Mouse (Mus musculus): ENCODE measurements around the gene Tmem121b. TPM values are rescaled to one million over a fixed set of nuclear protein-coding genes. Genes with fewer than 3 reads are reported as not detected.

Gene Tmem121b
- polyA plus RNA-seq, 1 experiment from 2014 or later, result 0.07 TPM

DNA sequence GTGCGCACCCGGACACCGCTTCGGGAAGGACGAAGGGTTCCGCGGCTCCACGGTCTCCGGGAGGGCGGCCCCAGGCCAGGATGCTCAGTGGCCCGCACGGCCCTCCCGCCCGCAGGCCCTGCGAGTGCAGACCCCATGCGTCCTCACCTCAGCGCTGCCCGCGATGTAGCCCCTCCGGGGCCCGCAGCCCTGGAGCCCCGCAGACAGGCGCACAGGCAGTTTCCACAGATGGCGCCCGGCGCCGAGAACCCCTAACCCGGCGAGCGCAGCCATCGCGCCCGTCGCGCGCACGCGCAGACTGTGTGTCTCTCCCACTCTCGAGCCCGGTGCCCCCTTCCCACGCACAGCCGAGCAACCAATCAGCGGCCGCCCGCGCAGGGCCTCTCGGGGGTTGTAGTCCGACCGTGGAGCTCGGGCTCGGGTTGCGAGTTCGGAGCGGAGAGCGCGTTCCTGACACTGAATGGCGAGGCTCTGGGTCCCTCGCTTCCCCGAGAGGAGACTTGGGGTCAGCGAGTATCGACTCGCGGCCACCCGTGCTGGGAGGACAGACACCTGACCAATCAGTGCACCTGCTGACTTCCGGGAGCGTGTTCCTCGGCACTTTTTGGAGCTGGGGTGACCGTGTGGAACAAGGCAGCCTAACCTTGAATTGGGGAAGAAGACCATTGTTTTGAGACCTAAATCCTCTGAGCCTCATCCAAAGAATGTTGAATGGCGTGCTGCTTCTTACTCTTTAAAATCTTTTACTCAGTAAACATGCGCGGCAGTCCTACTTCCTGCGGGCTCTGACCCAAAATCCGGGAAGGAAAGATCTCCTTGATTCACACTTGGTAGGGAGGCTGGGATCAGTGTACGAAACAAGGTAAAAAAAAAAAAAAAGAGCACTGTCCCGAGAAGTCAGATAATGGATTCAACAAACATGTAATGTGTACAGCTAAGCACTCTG, 37.7 kb upstream of the Tmem121b start, which contains the start of gene Hdhd5:
Gene Hdhd5 (minus strand): TSS at position 300 of the 946 bp plus-strand sequence.
- Histone ChIP-seq H3K9me3 (ENCODE audit: control insufficient read depth, low read length) (no peaks in the 10 kb centered on the region), H3K27ac (replicated peaks in 1 of 2; ENCODE audit: control insufficient read depth in 1 of 2, insufficient read depth in 1 of 2, low read depth in 2 of 2, low read length in 2 of 2) (peak within 1 kb of the TSS; percentile 4 to 47; a peak in 2 of 4 replicates), H3K4me3 (ENCODE audit: control insufficient read depth in 1 of 2, insufficient read depth in 1 of 2, low read depth in 1 of 2, low read length in 2 of 2) (peak within 1 kb of the TSS; percentile 88 to 93), H3K4me1 (ENCODE audit: control insufficient read depth in 2 of 2, insufficient read depth in 2 of 2, low read length in 2 of 2) (peaks cover 2 to 8% of the 10 kb centered on the region in 2 experiments; a peak in 3 of 4 replicates), H3K9ac (ENCODE audit: low read length) (peak within 1 kb of the TSS; percentile 93), H3K36me3 (ENCODE audit: control insufficient read depth, insufficient read depth, low read length) (no peaks in the 10 kb centered on the region), H3K4me2 (ENCODE audit: low read length) (peak within 1 kb of the TSS; percentile 84), H3K27me3 (ENCODE audit: control insufficient read depth, insufficient read depth, low read length) (no peaks in the 10 kb centered on the region)
- peak; percentile 96 for ATAC-seq (ENCODE audit: insufficient number of reproducible peaks, insufficient read depth, low FRiP score, low read depth)
- WGBS, result under 1% methylated on average over 74 of the region's 75 CpGs

DNA sequence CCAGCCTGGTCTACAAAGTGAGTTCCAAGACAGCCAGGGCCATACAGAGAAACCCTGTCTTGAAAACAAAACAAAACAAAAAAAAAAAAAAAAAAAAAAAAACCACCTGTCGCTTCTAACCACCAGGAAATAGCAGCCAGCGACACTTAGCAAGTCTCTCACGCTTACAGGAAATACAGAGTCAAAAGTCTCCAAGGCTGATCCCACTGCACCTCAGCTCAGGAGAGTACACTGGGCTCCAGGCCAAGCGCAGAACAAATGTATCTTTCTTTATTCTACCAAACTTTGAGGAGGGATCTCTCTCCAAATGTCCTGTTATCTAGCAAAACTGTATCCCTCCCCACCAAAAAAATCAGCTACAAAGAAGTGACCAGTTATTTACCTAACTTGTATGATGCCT, 35.5 kb upstream of the Tmem121b start:
- no peaks in the 10 kb centered on the region for H3K27me3 ChIP-seq (ENCODE audit: control insufficient read depth, insufficient read depth, low read length)
- 59% methylated on average over 4 of the region's 4 CpGs for WGBS

DNA sequence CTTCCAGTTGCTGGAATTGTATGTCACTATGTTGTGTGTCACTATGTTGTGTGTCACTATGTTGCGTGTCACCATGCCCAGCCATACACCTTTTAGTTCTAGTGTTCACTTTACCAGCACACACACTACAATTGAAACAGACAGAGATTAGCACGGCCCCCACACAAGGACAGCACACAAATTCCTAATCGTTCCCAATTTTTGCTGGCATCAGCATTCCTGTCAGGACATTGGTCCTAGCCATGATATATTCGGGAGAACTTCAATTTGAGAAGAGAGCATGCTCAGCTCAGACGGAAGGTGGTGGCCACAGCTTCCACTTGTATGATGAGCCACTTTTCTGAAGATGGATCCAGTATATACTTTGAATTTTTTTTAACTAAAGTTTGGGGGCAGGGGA, 31.2 kb upstream of the Tmem121b start:
- Histone ChIP-seq H3K27me3 (ENCODE audit: control insufficient read depth, insufficient read depth, low read length) (no peaks in the 10 kb centered on the region), H3K4me2 (ENCODE audit: low read length) (no peak overlapping the region), H3K36me3 (ENCODE audit: control insufficient read depth, insufficient read depth, low read length) (peaks cover 33% of the 10 kb centered on the region), H3K9ac (ENCODE audit: low read length) (no peak overlapping the region), H3K4me1 (ENCODE audit: control insufficient read depth in 2 of 2, insufficient read depth in 2 of 2, low read length in 2 of 2) (peaks cover 0 to under 1% of the 10 kb centered on the region in 2 experiments; a peak in 1 of 4 replicates), H3K9me3 (ENCODE audit: control insufficient read depth, low read length) (no peaks in the 10 kb centered on the region), H3K27ac (replicated peaks in 1 of 2; ENCODE audit: control insufficient read depth in 1 of 2, insufficient read depth in 1 of 2, low read depth in 2 of 2, low read length in 2 of 2) (no peak overlapping the region), H3K4me3 (ENCODE audit: control insufficient read depth in 1 of 2, insufficient read depth in 1 of 2, low read depth in 1 of 2, low read length in 2 of 2) (no peak overlapping the region)
- 91% methylated on average over 5 of the region's 5 CpGs for WGBS
- ATAC-seq (ENCODE audit: insufficient number of reproducible peaks, insufficient read depth, low FRiP score, low read depth), result no peak

More for the DNA sequence above, 35.5 kb upstream of the Tmem121b start:
- Histone ChIP-seq H3K36me3 (ENCODE audit: control insufficient read depth, insufficient read depth, low read length) (no peaks in the 10 kb centered on the region), H3K4me1 (ENCODE audit: control insufficient read depth in 2 of 2, insufficient read depth in 2 of 2, low read length in 2 of 2) (peaks cover 2 to 8% of the 10 kb centered on the region in 2 experiments; a peak in 3 of 4 replicates), H3K4me3 (ENCODE audit: control insufficient read depth in 1 of 2, insufficient read depth in 1 of 2, low read depth in 1 of 2, low read length in 2 of 2) (no peak overlapping the region), H3K9me3 (ENCODE audit: control insufficient read depth, low read length) (no peaks in the 10 kb centered on the region), H3K27ac (replicated peaks in 1 of 2; ENCODE audit: control insufficient read depth in 1 of 2, insufficient read depth in 1 of 2, low read depth in 2 of 2, low read length in 2 of 2) (no peak overlapping the region), H3K4me2 (ENCODE audit: low read length) (no peak overlapping the region), H3K9ac (ENCODE audit: low read length) (no peak overlapping the region)
- no peak for ATAC-seq (ENCODE audit: insufficient number of reproducible peaks, insufficient read depth, low FRiP score, low read depth)

DNA sequence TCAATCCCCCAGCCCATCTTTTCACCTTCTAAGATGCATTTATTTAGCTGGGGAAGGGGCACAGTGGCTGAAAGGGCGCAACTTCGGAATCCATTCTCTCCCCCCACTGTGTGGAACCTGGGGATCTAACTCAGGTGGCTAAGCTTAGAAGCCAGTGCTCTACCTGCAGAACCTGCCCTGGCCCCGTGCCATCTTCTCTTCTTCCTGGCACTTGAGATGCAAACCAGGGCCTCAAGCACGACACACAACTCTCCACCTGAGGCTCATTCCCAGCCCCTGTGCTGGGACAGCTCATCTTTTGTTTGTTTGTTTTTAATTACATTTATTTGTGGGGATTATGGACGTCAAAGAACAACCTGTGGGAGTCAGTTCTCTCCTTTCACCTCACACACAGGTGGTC, 26.0 kb upstream of the Tmem121b start:
- Histone ChIP-seq H3K4me3 (ENCODE audit: control insufficient read depth in 1 of 2, insufficient read depth in 1 of 2, low read depth in 1 of 2, low read length in 2 of 2) (no peak overlapping the region), H3K4me2 (ENCODE audit: low read length) (no peak overlapping the region), H3K9ac (ENCODE audit: low read length) (no peak overlapping the region), H3K27ac (replicated peaks in 1 of 2; ENCODE audit: control insufficient read depth in 1 of 2, insufficient read depth in 1 of 2, low read depth in 2 of 2, low read length in 2 of 2) (no peak overlapping the region), H3K9me3 (ENCODE audit: control insufficient read depth, low read length) (no peaks in the 10 kb centered on the region), H3K27me3 (ENCODE audit: control insufficient read depth, insufficient read depth, low read length) (no peaks in the 10 kb centered on the region), H3K4me1 (ENCODE audit: control insufficient read depth in 2 of 2, insufficient read depth in 2 of 2, low read length in 2 of 2) (no peaks in the 10 kb centered on the region), H3K36me3 (ENCODE audit: control insufficient read depth, insufficient read depth, low read length) (peaks cover 45% of the 10 kb centered on the region)
- ATAC-seq (ENCODE audit: insufficient number of reproducible peaks, insufficient read depth, low FRiP score, low read depth), result no peak
- 85% methylated on average over 5 of the region's 5 CpGs for WGBS

DNA sequence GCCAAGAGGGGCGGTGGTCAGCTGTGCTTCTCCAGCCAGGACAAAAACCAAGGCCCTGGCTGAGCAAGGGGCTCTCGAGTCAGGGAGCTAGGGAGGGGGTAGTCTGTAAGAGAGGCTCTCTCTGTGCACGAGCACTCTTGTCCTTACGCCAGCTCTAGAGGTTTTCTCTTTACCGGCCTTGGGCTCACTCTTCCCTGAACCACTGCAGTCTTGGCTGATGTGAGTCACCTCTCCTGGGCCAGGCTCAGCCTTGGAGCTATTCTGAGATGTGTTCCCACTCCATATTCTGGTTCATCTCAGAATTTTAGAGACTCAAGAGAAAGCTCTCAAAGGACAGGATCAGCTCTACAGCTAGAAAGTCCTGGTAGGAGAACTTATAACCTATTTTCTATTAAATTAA, 23.7 kb upstream of the Tmem121b start:
- H3K36me3 ChIP-seq (ENCODE audit: control insufficient read depth, insufficient read depth, low read length), result peaks cover 50% of the 10 kb centered on the region
- WGBS, result 85% methylated on average over 5 of the region's 5 CpGs
- H3K4me1 ChIP-seq (ENCODE audit: control insufficient read depth in 2 of 2, insufficient read depth in 2 of 2, low read length in 2 of 2), result no peaks in the 10 kb centered on the region
- H3K4me2 ChIP-seq (ENCODE audit: low read length), result no peak overlapping the region
- ATAC-seq (ENCODE audit: insufficient number of reproducible peaks, insufficient read depth, low FRiP score, low read depth), result no peak
- no peaks in the 10 kb centered on the region for H3K9me3 ChIP-seq (ENCODE audit: control insufficient read depth, low read length)
- no peak overlapping the region for H3K4me3 ChIP-seq (ENCODE audit: control insufficient read depth in 1 of 2, insufficient read depth in 1 of 2, low read depth in 1 of 2, low read length in 2 of 2)
- no peaks in the 10 kb centered on the region for H3K27me3 ChIP-seq (ENCODE audit: control insufficient read depth, insufficient read depth, low read length)
- no peak overlapping the region for H3K9ac ChIP-seq (ENCODE audit: low read length)
- no peak overlapping the region for H3K27ac ChIP-seq (replicated peaks in 1 of 2; ENCODE audit: control insufficient read depth in 1 of 2, insufficient read depth in 1 of 2, low read depth in 2 of 2, low read length in 2 of 2)

DNA sequence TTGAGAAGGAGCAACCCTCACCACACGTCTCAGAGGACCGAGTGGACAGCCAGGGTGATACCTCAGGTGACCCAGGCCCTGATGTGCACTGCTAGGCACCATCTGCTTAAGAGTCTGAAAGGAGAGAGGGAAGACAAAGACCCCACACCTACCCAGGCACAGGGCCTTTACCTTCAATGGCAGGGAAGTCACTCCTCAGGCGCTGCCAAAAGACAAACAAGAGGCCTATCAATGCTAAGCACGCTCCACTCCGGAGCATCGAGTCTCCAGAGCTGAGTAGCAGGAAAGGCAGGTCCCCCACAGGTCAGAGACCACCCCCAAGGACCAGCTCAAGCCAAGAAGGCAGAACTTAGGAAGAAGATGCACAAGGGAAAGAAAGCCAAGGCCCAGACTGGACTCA, 23.3 kb upstream of the Tmem121b start:
- no peak overlapping the region for H3K4me3 ChIP-seq (ENCODE audit: control insufficient read depth in 1 of 2, insufficient read depth in 1 of 2, low read depth in 1 of 2, low read length in 2 of 2)
- H3K4me2 ChIP-seq (ENCODE audit: low read length), result no peak overlapping the region
- 75% methylated on average over 6 of the region's 6 CpGs for WGBS
- H3K9me3 ChIP-seq (ENCODE audit: control insufficient read depth, low read length), result no peaks in the 10 kb centered on the region
- H3K36me3 ChIP-seq (ENCODE audit: control insufficient read depth, insufficient read depth, low read length), result peaks cover 46% of the 10 kb centered on the region
- no peak for ATAC-seq (ENCODE audit: insufficient number of reproducible peaks, insufficient read depth, low FRiP score, low read depth)
- H3K9ac ChIP-seq (ENCODE audit: low read length), result no peak overlapping the region
- no peak overlapping the region for H3K27ac ChIP-seq (replicated peaks in 1 of 2; ENCODE audit: control insufficient read depth in 1 of 2, insufficient read depth in 1 of 2, low read depth in 2 of 2, low read length in 2 of 2)
- H3K4me1 ChIP-seq (ENCODE audit: control insufficient read depth in 2 of 2, insufficient read depth in 2 of 2, low read length in 2 of 2), result no peaks in the 10 kb centered on the region
- no peaks in the 10 kb centered on the region for H3K27me3 ChIP-seq (ENCODE audit: control insufficient read depth, insufficient read depth, low read length)

DNA sequence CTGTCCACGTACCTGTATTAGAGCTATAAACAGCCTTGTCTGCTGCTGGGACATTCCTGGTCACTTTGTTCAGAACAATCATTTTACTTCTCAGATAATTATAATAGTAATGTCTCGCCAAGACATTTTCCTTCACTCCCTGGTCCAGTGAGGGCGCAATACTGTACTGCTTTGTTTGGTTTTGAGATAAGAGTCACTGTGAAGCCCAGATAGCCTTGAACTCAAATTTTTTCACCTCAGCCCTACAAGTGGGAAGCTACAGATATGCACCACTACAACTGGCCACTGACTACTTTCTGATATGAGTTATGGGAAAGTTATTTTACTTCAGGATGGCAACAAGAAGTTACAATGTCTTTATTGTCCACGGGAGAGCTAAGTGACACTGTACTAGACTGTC, 22.8 kb upstream of the Tmem121b start:
- WGBS, result 59% methylated on average over 4 of the region's 4 CpGs
- Histone ChIP-seq H3K36me3 (ENCODE audit: control insufficient read depth, insufficient read depth, low read length) (peaks cover 46% of the 10 kb centered on the region), H3K9me3 (ENCODE audit: control insufficient read depth, low read length) (no peaks in the 10 kb centered on the region), H3K27me3 (ENCODE audit: control insufficient read depth, insufficient read depth, low read length) (no peaks in the 10 kb centered on the region), H3K9ac (ENCODE audit: low read length) (no peak overlapping the region), H3K27ac (replicated peaks in 1 of 2; ENCODE audit: control insufficient read depth in 1 of 2, insufficient read depth in 1 of 2, low read depth in 2 of 2, low read length in 2 of 2) (no peak overlapping the region), H3K4me2 (ENCODE audit: low read length) (no peak overlapping the region), H3K4me1 (ENCODE audit: control insufficient read depth in 2 of 2, insufficient read depth in 2 of 2, low read length in 2 of 2) (no peaks in the 10 kb centered on the region), H3K4me3 (ENCODE audit: control insufficient read depth in 1 of 2, insufficient read depth in 1 of 2, low read depth in 1 of 2, low read length in 2 of 2) (no peak overlapping the region)
- no peak for ATAC-seq (ENCODE audit: insufficient number of reproducible peaks, insufficient read depth, low FRiP score, low read depth)
